Mouse (Mus musculus) left cerebral cortex, postnatal 36 days (tissue): ENCODE measurements at regions not wholly inside any gene's neighbourhood (a gene's known extent, or its start where the extent isn't known, plus 50 kb on each side); places are given as distances from the start of the nearest gene placed in this dataset.
"Not testable (repeated sequence)": the region's sequence is repeated elsewhere in the genome, so short reads cannot be mapped to it uniquely, and the experiment has no call there.

Experiments
- DNase-seq, 2 experiments: peaks; one replicate each; pipeline ENCODE4 v3.0.0; 2021 to 2022; ENCODE audit warnings: low spot score in 2 of 2, mixed read lengths in 1 of 2
- intact Hi-C: fragments of 180-260 bp; cut with DNase I; formaldehyde crosslinking; loops from one replicate; pipeline ENCODE4 v1.15.1; 2025

- intact Hi-C loops, result no loop called here
Measured at GRCm38 (mm10) chr17:14144082-14144481, 60.0 kb downstream of the Dact2 start.

GRCm38 (mm10) chr17:14141669-14142068, 62.4 kb downstream of the Dact2 start:
- intact Hi-C loops, result no loop called here
- no peak for DNase-seq

More at GRCm38 (mm10) chr17:14144082-14144481, 60.0 kb downstream of the Dact2 start:
- no peak for DNase-seq

- intact Hi-C loops, result no loop called here
- DNase-seq, result no peak
Measured at GRCm38 (mm10) chr17:14140266-14140665, 63.8 kb downstream of the Dact2 start.

GRCm38 (mm10) chr17:14138941-14139340, 65.2 kb downstream of the Dact2 start:
- intact Hi-C loops, result no loop called here

GRCm38 (mm10) chr17:14136702-14137315, 67.3 kb downstream of the Dact2 start:
- peak; percentile 73 to 76 for DNase-seq
- intact Hi-C loops, result loop anchor here (2.0 kb wide), 1 partner anchor 70 kb away; no protein-coding TSS in a partner anchor

More at GRCm38 (mm10) chr17:14138941-14139340, 65.2 kb downstream of the Dact2 start:
- DNase-seq, result no peak

- intact Hi-C loops, result no loop called here
Measured at GRCm38 (mm10) chr17:14134604-14135003, 69.5 kb downstream of the Dact2 start.

GRCm38 (mm10) chr17:14133986-14134385, 70.1 kb downstream of the Dact2 start:
- DNase-seq, result no peak
- intact Hi-C loops, result no loop called here

More at GRCm38 (mm10) chr17:14134604-14135003, 69.5 kb downstream of the Dact2 start:
- DNase-seq, result no peak

- intact Hi-C loops, DNase-seq: not testable (repeated sequence)
Measured at GRCm38 (mm10) chr17:14127031-14127430, 67.7 kb upstream of the Gm7358 start.

- no peak for DNase-seq
- intact Hi-C loops, result loop anchor here (10.0 kb wide), 1 partner anchor 786 kb away; no protein-coding TSS in a partner anchor
Measured at GRCm38 (mm10) chr17:14118863-14119262, 59.5 kb upstream of the Gm7358 start.

GRCm38 (mm10) chr17:14116223-14116622, 56.9 kb upstream of the Gm7358 start:
- intact Hi-C loops, result loop anchor here (10.0 kb wide), 1 partner anchor 789 kb away; no protein-coding TSS in a partner anchor
- no peak for DNase-seq

GRCm38 (mm10) chr17:14114856-14115255, 55.5 kb upstream of the Gm7358 start:
- DNase-seq, result no peak
- intact Hi-C loops, result loop anchor here (10.0 kb wide), 1 partner anchor 790 kb away; no protein-coding TSS in a partner anchor

- DNase-seq, result peak in 1 of 2 experiments; percentile 33
- intact Hi-C loops, result loop anchor here (10.0 kb wide), 1 partner anchor 793 kb away; no protein-coding TSS in a partner anchor
Measured at GRCm38 (mm10) chr17:14111692-14112091, 52.4 kb upstream of the Gm7358 start.
